Mouse (Mus musculus) mesoderm, embryonic 11.5 days (tissue): ENCODE results near the gene Pnkd.
"Not testable (repeated sequence)": the region's sequence is repeated elsewhere in the genome, so short reads cannot be mapped to it uniquely, and the experiment has no call there.

Source experiments
- DNase-seq: peaks from one replicate; pipeline ENCODE4 v3.0.0-alpha.2; 2012; ENCODE audit warnings: low read depth, low spot score

The Pnkd gene

GRCm38 (mm10) chr1:74329899-74330431 lies 45.2 kb downstream of the Pnkd start:
- no peak for DNase-seq

- DNase-seq = no peak
Measured at GRCm38 (mm10) chr1:74331046-74331681, 46.4 kb downstream of the Pnkd start.

GRCm38 (mm10) chr1:74332241-74332763 lies 47.6 kb downstream of the Pnkd start:
- DNase-seq = peak; percentile 98

GRCm38 (mm10) chr1:74332930-74333329 lies 48.2 kb downstream of the Pnkd start:
- no peak for DNase-seq

GRCm38 (mm10) chr1:74334607-74335006 lies 49.9 kb downstream of the Pnkd start:
- DNase-seq = no peak

DNA sequence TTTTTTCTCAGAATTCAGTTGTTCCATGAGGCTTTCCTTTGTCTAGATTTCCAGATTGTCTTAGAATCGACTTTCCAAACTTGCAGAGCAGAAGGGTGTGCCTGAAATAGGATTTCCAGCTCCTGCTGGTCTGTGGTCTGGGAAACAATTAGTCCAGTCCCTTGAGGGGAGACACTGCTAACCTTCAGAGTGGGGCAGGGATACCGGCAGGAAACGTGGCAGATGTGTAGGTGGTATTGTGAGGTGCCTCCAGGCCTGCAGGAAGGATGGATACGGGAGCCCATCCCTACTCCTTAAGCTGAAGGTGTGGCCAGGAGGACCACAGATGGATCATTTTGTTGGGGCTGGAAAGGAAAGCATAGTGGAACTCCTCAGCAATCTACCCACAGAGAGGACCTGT lies 50.3 kb downstream of the Pnkd start:
- DNase-seq = no peak

- DNase-seq = no peak
Measured at GRCm38 (mm10) chr1:74335436-74336170, 50.9 kb downstream of the Pnkd start.

DNA sequence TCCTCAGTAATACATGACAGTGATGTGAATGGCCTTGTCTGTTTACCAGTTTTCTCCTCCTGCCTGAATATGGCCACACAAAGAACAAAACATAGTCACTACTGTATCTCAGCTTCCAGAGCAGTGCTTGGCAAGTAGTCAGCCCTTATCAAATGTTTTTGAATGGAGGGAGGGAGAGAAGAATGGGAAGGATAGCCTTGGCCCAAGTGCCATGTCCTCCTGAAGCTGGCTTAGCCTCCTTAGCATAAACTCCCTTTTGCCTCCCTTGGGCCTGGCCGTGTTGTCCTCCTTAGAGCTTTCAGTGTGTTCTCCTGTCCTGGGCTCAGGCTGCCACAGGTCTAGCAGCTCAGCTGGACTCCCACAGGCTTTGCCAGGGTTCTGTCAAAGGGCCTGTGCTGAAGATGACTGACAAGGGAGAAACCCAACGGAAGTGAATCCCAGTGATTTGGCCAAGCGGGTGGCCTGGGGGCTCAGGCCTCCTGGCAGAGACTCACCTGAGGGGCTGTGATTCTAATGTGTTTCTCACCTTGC lies 52.6 kb downstream of the Pnkd start:
- no peak for DNase-seq

GRCm38 (mm10) chr1:74338013-74338412 lies 53.3 kb downstream of the Pnkd start:
- DNase-seq = no peak

GRCm38 (mm10) chr1:74338626-74339025 lies 53.9 kb downstream of the Pnkd start:
- DNase-seq = no peak

DNA sequence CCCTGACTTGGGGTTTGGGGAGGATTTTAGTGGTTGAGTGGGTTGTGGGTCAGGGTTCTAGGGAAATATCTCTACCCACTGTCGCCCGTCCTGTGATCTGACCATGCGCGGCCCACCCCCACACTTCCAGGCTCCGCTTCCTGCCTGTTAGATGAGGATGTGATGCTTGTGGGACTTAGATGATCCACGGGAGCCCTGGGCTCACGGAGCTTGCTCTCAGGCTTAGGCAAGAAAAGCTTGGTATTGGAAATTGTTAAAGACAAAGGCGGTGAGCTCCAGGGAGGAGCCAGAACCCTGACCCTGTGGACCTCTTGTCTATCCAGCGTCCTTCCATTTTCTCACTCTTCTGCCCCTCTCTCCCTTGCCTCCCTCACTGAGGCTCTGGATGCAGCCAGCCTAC lies 55.2 kb downstream of the Pnkd start:
- DNase-seq = no peak

DNA sequence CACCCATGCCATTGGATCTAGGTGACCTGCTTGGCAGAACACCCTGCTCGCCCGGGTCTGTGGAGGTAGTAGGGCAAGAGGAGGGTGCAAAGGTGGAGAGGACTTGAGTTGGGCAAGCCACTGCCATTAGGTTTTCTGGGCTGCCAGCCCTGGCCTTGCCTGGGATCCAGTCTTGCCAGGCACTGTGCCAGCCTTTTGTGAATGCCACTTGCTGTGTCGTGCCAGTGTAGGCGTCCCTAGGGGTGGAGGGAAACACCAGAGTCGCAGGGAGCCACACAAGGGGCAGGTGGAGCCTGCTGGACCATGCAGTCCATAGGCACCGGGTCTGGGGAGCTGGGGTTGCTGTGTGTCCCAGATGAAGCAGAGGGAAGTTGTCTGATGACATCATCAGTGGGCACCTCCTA lies 55.6 kb downstream of the Pnkd start:
- DNase-seq = no peak

DNA sequence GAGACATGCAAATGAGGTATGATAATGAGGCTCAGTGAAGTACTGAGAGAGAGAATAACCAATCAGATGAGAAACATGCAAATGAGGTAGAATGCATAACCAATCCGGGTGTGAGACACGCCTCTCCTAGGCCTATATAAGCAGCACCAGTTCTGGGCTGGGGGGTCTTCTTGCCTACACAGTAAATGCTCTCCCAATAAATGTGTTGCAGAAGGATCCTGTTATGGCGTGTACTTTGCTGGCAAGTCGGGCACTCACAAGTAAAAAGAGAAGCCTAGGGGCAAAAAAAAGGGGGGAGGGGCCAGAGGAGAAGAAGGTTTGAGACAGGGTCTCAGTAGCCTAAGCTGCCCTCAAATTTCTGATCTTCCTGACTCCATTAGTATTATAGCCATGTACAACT lies 56.3 kb downstream of the Pnkd start:
- not testable (repeated sequence) for DNase-seq

DNA sequence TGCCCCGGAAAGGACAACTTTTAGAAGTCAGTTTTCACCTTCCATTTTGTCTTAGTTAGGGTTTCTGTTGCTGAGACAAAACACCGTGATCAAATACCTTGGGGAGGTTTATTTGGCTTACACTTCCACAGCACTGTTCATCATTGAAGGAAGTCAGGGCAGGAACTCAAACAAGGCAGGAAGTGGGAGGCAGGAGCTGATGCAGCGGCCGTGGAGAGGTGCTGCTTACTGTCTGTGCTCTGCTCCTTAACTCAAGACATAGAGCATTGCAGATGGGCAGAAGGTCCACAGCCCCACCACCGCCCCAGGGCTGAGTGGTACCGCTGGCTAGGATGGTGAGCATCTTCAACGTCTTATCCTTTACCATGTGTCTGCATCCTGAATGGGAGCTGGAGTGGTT lies 57.2 kb downstream of the Pnkd start:
- no peak for DNase-seq

DNA sequence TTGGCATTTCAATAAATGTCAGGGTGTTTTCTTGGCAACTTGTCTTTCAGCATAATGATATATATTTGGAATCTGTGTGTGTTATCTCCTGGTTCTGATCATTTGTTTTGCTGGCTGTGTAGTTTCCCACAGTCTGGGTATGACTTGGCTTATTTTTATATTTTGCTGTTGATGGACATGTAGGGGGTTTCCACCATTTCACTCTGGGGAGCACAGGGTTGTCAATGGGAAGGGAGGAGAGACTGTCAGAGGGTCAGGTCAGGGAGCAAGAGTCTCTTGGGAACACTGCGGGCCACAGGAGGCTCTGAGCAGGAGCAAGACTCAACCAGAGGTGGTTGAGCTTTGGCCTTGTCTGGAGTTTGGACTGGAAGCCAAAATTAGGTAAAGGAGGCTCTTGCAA lies 57.6 kb downstream of the Pnkd start:
- no peak for DNase-seq

DNA sequence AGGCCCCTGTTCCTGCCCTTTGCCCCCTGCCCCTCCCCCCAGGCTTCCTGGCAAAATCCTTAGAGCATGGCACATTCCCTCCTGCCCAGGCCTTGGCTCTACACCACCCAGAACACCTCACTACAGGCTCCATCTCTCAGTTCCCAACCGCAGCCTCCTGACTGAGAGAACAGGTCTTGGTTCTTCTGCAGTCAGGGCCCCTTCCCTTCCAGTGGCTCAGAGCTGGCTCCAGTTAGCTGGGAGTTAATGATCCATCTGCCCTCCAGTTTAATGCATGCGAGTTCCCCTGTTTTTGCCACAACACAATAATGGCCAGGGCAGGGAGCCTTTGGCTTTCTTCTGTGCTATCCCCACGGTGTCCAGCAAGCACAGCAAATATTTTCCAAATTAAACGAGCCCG lies 58.4 kb downstream of the Pnkd start:
- no peak for DNase-seq

DNA sequence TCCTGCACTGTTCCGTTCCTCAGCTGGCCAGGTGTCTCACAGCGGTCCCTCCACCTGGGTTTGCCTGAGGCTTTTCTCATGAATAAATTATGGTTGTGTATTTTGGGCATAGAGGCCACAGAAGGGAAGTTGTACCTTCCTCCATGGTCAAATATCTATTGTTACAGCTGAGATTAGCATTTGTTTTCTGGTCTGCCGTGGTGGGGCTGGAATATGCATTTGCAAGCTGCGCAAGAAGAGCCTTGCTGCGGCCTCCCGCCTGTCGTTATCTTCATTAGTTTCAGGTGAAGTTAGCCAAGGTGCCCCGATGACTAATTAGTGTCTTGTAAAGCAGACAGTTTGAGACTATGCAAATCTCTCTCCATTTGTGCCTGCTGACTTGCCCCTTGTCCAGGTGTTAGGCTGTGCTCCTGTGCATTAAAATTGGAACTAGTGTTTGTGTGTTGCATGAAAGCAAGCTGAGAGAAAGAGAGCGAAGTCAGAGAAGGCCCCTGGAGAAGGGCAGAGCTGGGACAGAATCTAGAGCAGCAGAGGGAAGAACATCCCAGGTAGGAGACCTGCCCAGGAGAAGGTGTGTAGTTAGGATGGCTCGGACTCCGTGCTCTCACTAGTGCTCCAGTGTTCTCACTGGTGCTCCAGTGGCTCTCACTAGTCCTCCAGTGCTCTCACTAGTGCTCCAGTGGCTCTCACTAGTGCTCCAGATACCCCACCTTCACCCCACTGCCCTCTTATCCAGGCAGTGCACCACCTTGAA lies 59.6 kb downstream of the Pnkd start:
- no peak for DNase-seq

DNA sequence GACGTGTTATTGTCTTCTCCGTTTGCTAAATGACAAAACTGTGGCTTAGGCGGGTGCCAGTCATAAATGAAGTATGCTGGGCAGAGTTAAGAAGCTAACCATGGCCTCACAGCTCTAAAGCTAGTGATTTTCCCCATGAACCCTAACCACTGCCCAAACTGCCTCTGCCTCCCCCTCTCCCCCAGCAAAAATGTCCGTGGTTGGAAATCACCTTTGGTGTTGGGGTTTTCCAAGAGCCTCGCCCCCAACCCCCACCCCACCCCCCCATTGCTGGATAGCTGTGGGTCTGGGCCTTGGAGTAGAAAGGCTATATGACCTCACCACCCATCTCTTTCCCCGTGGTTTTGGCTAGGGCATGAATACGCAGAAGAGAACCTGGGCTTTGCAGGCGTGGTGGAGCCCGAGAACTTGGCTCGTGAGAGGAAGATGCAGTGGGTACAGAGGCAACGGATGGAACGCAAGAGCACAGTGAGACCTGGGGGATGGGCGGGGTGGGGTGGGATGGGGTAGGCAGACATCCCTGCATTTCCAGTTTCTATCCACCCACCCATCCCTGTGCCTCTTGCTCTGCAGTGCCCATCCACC lies 66.5 kb downstream of the Pnkd start:
- DNase-seq = no peak

DNA sequence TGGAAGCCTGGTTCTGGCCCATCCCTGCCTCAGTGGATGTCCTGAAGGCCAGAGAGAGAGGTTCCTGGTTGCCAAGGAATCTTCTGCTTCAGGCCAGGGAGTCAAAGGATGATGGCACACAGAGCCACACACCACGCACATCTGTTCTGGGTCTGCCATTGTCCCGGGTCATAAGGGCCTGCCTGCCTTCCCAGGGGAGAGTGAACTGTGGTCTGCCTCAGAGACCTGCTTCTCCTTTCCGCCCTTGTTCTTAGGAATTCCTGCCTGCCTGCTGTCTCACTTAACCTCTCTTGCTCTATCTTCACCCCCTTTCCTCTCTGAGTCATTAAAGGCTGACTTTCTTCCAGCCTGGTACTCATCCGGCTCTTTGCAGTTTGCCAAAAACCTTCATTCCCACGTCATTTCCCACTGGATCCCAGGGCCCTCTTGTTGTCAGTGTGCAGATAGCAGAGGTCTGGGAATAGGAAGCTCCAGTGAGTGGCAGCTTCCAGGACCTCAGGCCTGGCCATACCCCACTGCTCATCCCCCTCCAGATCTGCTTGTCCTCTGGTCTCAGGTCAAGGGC lies 67.9 kb downstream of the Pnkd start:
- no peak for DNase-seq

GRCm38 (mm10) chr1:74353453-74354229 lies 68.9 kb downstream of the Pnkd start:
- DNase-seq = no peak
